Mouse (Mus musculus): ENCODE results near the gene Gm21812. TPM values are rescaled to one million over a fixed set of nuclear protein-coding genes. Genes with fewer than 3 reads are reported as not detected.
"Not testable (repeated sequence)": the region's sequence is repeated elsewhere in the genome, so short reads cannot be mapped to it uniquely, and the experiment has no call there.

The Gm21812 gene
- polyA plus RNA-seq (2014; fragmentation: Nextera tagmentation; extraction: Ambion mirVana) = not detected in 2 replicates

GRCm38 (mm10) chrY:9347084-9347483 lies at the start of gene Gm21812:
Gene Gm21812 (minus strand): TSS chrY:9347184.
- H3K4me3 ChIP-seq (ENCODE audit: low read depth, low read length); H3K36me3 ChIP-seq (ENCODE audit: control insufficient read depth, insufficient read depth, low read length); H3K4me2 ChIP-seq (ENCODE audit: low read depth, low read length); ATAC-seq (ENCODE audit: low read depth); H3K27me3 ChIP-seq (ENCODE audit: control insufficient read depth, insufficient read depth, low read length); H3K27ac ChIP-seq (ENCODE audit: low read depth, low read length); H3K9me3 ChIP-seq (ENCODE audit: control insufficient read depth, low read length); H3K9ac ChIP-seq (replicated peaks; ENCODE audit: low read depth, low read length); H3K4me1 ChIP-seq (ENCODE audit: control insufficient read depth, insufficient read depth, low read length): not testable (repeated sequence)
- WGBS = no CpG with 5 or more reads among the region's 4 CpGs

Other genes with a start within 250 kb of the Gm21812 start
- not detected in 2 replicates for gene Gm21292, start 213.3 kb downstream of the Gm21812 start, polyA plus RNA-seq (2014; fragmentation: Nextera tagmentation; extraction: Ambion mirVana)
- not detected in 2 replicates for gene Gm21721, start 145.0 kb downstream of the Gm21812 start, polyA plus RNA-seq (2014; fragmentation: Nextera tagmentation; extraction: Ambion mirVana)
- not detected in 2 replicates for gene Gm21874, start 69.0 kb upstream of the Gm21812 start, polyA plus RNA-seq (2014; fragmentation: Nextera tagmentation; extraction: Ambion mirVana)